Mouse (Mus musculus): Measurements from ENCODE around the gene Crybb2. TPM values are rescaled to one million over a fixed set of nuclear protein-coding genes. Genes with fewer than 3 reads are reported as not detected.
"Not testable (repeated sequence)": the region's sequence is repeated elsewhere in the genome, so short reads cannot be mapped to it uniquely, and the experiment has no call there.

The Crybb2 gene
- not detected for total RNA-seq (2018; cell fraction: chromatin; rRNA removed)
- not detected for total RNA-seq (2018; cell fraction: cytosol; rRNA removed)
- total RNA-seq (2018; cell fraction: nucleus; rRNA removed) = not detected
- not detected in 3 replicates for polyA plus RNA-seq (2018)

- Histone ChIP-seq H3K79me2 (ENCODE audit: inconsistent target) (no peaks in the 10 kb centered on the region), H3K36me3 (ENCODE audit: inconsistent target) (no peaks in the 10 kb centered on the region), H3K27ac (no peak within 1 kb of the TSS), H3K4me3 (ENCODE audit: inconsistent target) (no peak within 1 kb of the TSS)
These were observed at the start of gene Crybb2 for GRCm38 (mm10) chr5:113070017-113070416. Gene Crybb2 (minus strand): TSS chr5:113070117.

- Histone ChIP-seq H3K4me3 (ENCODE audit: inconsistent target) (no peak overlapping the region), H3K36me3 (ENCODE audit: inconsistent target) (no peaks in the 10 kb centered on the region), H3K79me2 (ENCODE audit: inconsistent target) (peaks cover 11% of the 10 kb centered on the region; the same call in 1 of the 2 replicates), H3K27ac (peak overlapping the region; percentile 60)
- 25% methylated on average over 9 of the region's 9 CpGs for WGBS (ENCODE audit: missing documents)
These were observed 49.4 kb upstream of the Crybb2 start for GRCm38 (mm10) chr5:113119291-113119690.

- Histone ChIP-seq H3K4me3 (ENCODE audit: inconsistent target) (no peak overlapping the region), H3K79me2 (ENCODE audit: inconsistent target) (peaks cover 11% of the 10 kb centered on the region; the same call in 1 of the 2 replicates), H3K27ac (peak overlapping the region; percentile 60), H3K36me3 (ENCODE audit: inconsistent target) (no peaks in the 10 kb centered on the region)
- WGBS (ENCODE audit: missing documents) = 57% methylated on average over 6 of the region's 6 CpGs
These were observed 48.8 kb upstream of the Crybb2 start for GRCm38 (mm10) chr5:113118695-113119094.

GRCm38 (mm10) chr5:113117361-113117760, 47.4 kb upstream of the Crybb2 start:
- H3K4me3 ChIP-seq (ENCODE audit: inconsistent target) = no peak overlapping the region
- no peak overlapping the region for H3K27ac ChIP-seq
- WGBS (ENCODE audit: missing documents) = 87% methylated on average over 5 of the region's 5 CpGs
- H3K79me2 ChIP-seq (ENCODE audit: inconsistent target) = peaks cover 11% of the 10 kb centered on the region; the same call in 1 of the 2 replicates
- no peaks in the 10 kb centered on the region for H3K36me3 ChIP-seq (ENCODE audit: inconsistent target)

- Histone ChIP-seq H3K27ac (peak overlapping the region; percentile 96; the same call in 1 of the 2 replicates), H3K4me3 (ENCODE audit: inconsistent target) (no peak overlapping the region), H3K36me3 (ENCODE audit: inconsistent target) (no peaks in the 10 kb centered on the region), H3K79me2 (ENCODE audit: inconsistent target) (peaks cover 11% of the 10 kb centered on the region; the same call in 1 of the 2 replicates)
- 95% methylated on average over 10 of the region's 10 CpGs for WGBS (ENCODE audit: missing documents)
These were observed 46.0 kb upstream of the Crybb2 start for GRCm38 (mm10) chr5:113115896-113116295.

GRCm38 (mm10) chr5:113114264-113115225, 44.6 kb upstream of the Crybb2 start:
- 11% methylated on average over 20 of the region's 20 CpGs for WGBS (ENCODE audit: missing documents)
- H3K4me3 ChIP-seq (ENCODE audit: inconsistent target) = no peak overlapping the region
- H3K36me3 ChIP-seq (ENCODE audit: inconsistent target) = no peaks in the 10 kb centered on the region
- H3K79me2 ChIP-seq (ENCODE audit: inconsistent target) = peaks cover 11% of the 10 kb centered on the region; the same call in 1 of the 2 replicates
- H3K27ac ChIP-seq = peak overlapping the region; percentile 96

GRCm38 (mm10) chr5:113113120-113113519, 43.2 kb upstream of the Crybb2 start:
- H3K36me3 ChIP-seq (ENCODE audit: inconsistent target) = no peaks in the 10 kb centered on the region
- 34% methylated on average over 5 of the region's 5 CpGs for WGBS (ENCODE audit: missing documents)
- no peak overlapping the region for H3K4me3 ChIP-seq (ENCODE audit: inconsistent target)
- peak overlapping the region; percentile 96 for H3K27ac ChIP-seq
- peaks cover 9% of the 10 kb centered on the region; the same call in 1 of the 2 replicates for H3K79me2 ChIP-seq (ENCODE audit: inconsistent target)

- Histone ChIP-seq H3K36me3 (ENCODE audit: inconsistent target) (no peaks in the 10 kb centered on the region), H3K79me2 (ENCODE audit: inconsistent target) (no peaks in the 10 kb centered on the region; the same call in 1 of the 2 replicates), H3K4me3 (ENCODE audit: inconsistent target) (no peak overlapping the region), H3K27ac (peak overlapping the region; percentile 96)
- WGBS (ENCODE audit: missing documents) = 17% methylated on average over 2 of the region's 4 CpGs
These were observed 41.4 kb upstream of the Crybb2 start for GRCm38 (mm10) chr5:113111336-113111735.

- 33% methylated on average over 1 of the region's 1 CpGs for WGBS (ENCODE audit: missing documents)
- H3K36me3 ChIP-seq (ENCODE audit: inconsistent target) = no peaks in the 10 kb centered on the region
- H3K79me2 ChIP-seq (ENCODE audit: inconsistent target) = no peaks in the 10 kb centered on the region; the same call in 1 of the 2 replicates
- H3K27ac ChIP-seq = peak overlapping the region; percentile 96
- no peak overlapping the region for H3K4me3 ChIP-seq (ENCODE audit: inconsistent target)
These were observed 41.0 kb upstream of the Crybb2 start for GRCm38 (mm10) chr5:113110929-113111328.

GRCm38 (mm10) chr5:113109651-113110050, 39.7 kb upstream of the Crybb2 start:
- not testable (repeated sequence) for H3K36me3 ChIP-seq (ENCODE audit: inconsistent target); H3K27ac ChIP-seq; H3K4me3 ChIP-seq (ENCODE audit: inconsistent target); H3K79me2 ChIP-seq (ENCODE audit: inconsistent target)
- 90% methylated on average over 2 of the region's 2 CpGs for WGBS (ENCODE audit: missing documents)

GRCm38 (mm10) chr5:113108165-113108764, 38.3 kb upstream of the Crybb2 start:
- no peaks in the 10 kb centered on the region for H3K36me3 ChIP-seq (ENCODE audit: inconsistent target)
- WGBS (ENCODE audit: missing documents) = 93% methylated on average over 11 of the region's 11 CpGs
- no peak overlapping the region for H3K27ac ChIP-seq
- no peaks in the 10 kb centered on the region; the same call in 1 of the 2 replicates for H3K79me2 ChIP-seq (ENCODE audit: inconsistent target)
- no peak overlapping the region for H3K4me3 ChIP-seq (ENCODE audit: inconsistent target)

GRCm38 (mm10) chr5:113107709-113108108, 37.8 kb upstream of the Crybb2 start:
- Histone ChIP-seq H3K4me3 (ENCODE audit: inconsistent target) (no peak overlapping the region), H3K27ac (no peak overlapping the region), H3K36me3 (ENCODE audit: inconsistent target) (no peaks in the 10 kb centered on the region), H3K79me2 (ENCODE audit: inconsistent target) (no peaks in the 10 kb centered on the region; the same call in 1 of the 2 replicates)
- 92% methylated on average over 3 of the region's 3 CpGs for WGBS (ENCODE audit: missing documents)

GRCm38 (mm10) chr5:113106594-113106993, 36.7 kb upstream of the Crybb2 start:
- WGBS (ENCODE audit: missing documents) = 88% methylated on average over 7 of the region's 7 CpGs
- no peaks in the 10 kb centered on the region for H3K79me2 ChIP-seq (ENCODE audit: inconsistent target)
- H3K27ac ChIP-seq = no peak overlapping the region
- H3K36me3 ChIP-seq (ENCODE audit: inconsistent target) = no peaks in the 10 kb centered on the region
- no peak overlapping the region for H3K4me3 ChIP-seq (ENCODE audit: inconsistent target)

GRCm38 (mm10) chr5:113105481-113105880, 35.6 kb upstream of the Crybb2 start:
- WGBS (ENCODE audit: missing documents) = 98% methylated on average over 4 of the region's 4 CpGs
- no peak overlapping the region for H3K4me3 ChIP-seq (ENCODE audit: inconsistent target)

GRCm38 (mm10) chr5:113105035-113105434, 35.1 kb upstream of the Crybb2 start:
- Histone ChIP-seq H3K36me3 (ENCODE audit: inconsistent target) (no peaks in the 10 kb centered on the region), H3K27ac (no peak overlapping the region), H3K79me2 (ENCODE audit: inconsistent target) (no peaks in the 10 kb centered on the region), H3K4me3 (ENCODE audit: inconsistent target) (no peak overlapping the region)
- 85% methylated on average over 9 of the region's 9 CpGs for WGBS (ENCODE audit: missing documents)

More at GRCm38 (mm10) chr5:113105481-113105880, 35.6 kb upstream of the Crybb2 start:
- H3K27ac ChIP-seq = no peak overlapping the region
- no peaks in the 10 kb centered on the region for H3K79me2 ChIP-seq (ENCODE audit: inconsistent target)
- H3K36me3 ChIP-seq (ENCODE audit: inconsistent target) = no peaks in the 10 kb centered on the region

All from macrophage (primary cell).